Mouse (Mus musculus): ENCODE measurements around the gene Msantd2. TPM values are rescaled to one million over a fixed set of nuclear protein-coding genes. Genes with fewer than 3 reads are reported as not detected.

The Msantd2 gene
- 32.6 TPM for polyA plus RNA-seq (2014; fragmentation: Illumina TruSeq; extraction: RNeasy Lipid Tissue Mini Kit (QIAGEN cat#74804); ENCODE audit: low read depth, low replicate concordance)

GRCm38 (mm10) chr9:37488611-37489396 is at the start of gene Msantd2:
Gene Msantd2 (plus strand): TSS chr9:37489319.

GRCm38 (mm10) chr9:37527396-37528224 is 38.5 kb downstream of the Msantd2 start, which contains the start of gene Esam:
Gene Esam (plus strand): TSS chr9:37528078.

DNA sequence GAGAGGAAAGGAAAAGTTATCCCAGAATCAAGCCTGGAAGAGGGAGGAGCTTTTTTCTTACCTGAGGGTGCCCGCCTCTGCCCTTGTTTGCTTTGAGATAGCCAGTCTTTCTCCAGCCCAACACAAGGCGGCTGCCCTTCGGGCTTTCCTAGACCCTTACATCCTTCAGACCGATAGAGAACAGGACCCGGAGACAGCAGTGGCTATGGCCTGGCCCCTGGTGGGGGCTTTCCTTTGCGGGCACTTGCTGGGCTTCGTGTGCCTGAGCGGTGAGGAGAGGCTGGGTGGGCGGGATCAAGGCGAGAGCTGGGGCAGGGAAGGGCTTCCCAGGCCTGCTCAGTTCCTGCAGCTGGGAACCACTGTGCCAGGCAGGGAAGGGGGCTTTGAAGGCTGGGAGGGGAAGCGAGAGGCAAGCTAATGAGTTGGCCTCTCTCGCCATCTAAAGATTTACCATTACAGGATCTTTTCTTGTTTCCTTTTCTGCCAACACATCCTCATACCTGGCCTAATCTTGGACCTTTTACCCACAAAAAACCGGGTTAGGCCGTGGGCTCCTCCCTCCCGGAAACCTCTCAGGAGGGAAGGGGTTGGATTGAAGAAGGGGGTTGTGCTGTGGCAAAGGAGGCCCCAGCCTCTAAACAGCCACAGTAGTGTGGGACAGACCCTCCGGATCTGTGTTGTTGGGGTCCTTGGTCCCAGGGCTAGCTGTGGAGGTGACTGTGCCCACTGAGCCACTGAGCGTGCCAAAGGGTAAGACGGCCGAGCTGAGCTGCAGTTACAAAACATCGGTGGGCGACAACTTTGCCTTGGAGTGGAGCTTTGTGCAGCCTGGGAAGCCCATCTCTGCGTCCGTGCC is 50.3 kb downstream of the Msantd2 start, which contains the start of gene Vsig2:
Gene Vsig2 (plus strand): TSS at position 86 of the 856 bp plus-strand sequence.

DNA sequence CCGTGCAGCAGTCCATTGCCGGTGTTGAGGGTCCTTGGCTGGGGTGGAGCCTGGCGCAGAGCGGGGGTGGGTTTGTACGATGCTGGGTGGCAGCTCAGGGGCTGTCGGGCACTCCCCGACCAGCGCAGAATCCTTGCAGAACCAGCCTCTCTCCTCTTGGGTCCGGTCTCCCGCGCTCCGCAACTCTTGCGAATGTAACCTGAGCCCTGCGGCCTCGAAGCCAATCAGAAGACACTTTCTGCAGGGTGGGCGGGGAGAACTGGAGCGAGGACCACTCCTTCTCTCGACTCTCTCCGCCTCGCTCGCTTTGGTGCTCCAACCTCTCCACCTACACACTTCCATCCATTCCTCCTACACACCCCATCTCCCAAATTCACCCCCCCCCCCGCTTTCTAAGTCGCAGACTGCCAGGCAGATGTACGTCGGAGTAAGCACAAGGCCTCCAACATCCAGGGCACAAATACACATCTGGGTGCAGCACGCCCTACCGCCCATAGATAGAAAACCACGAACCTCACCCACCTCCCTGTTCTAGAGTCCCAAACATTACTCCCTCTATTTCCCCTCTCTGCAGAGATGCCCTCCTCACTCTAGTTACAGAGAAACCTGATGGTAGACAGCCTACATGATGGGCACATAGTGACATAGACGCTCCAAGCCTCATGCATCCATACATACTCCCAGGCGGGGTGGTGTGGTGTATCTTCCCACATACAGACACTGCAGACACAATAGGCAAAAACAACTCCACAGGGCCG is 63.6 kb downstream of the Msantd2 start, which contains the start of gene Nrgn:
Gene Nrgn (minus strand): TSS at position 369 of the 758 bp plus-strand sequence.

GRCm38 (mm10) chr9:37554838-37555748 is 66.0 kb downstream of the Msantd2 start, which contains the start of gene Siae:
Gene Siae (plus strand): TSS chr9:37555698.

Other genes starting within 250 kb of the Msantd2 start
- 83.0 TPM for gene Slc37a2, start 233.6 kb upstream of the Msantd2 start, polyA plus RNA-seq (2014; fragmentation: Illumina TruSeq; extraction: RNeasy Lipid Tissue Mini Kit (QIAGEN cat#74804); ENCODE audit: low read depth, low replicate concordance)
- gene Ccdc15, start 140.9 kb upstream of the Msantd2 start, polyA plus RNA-seq (2014; fragmentation: Illumina TruSeq; extraction: RNeasy Lipid Tissue Mini Kit (QIAGEN cat#74804); ENCODE audit: low read depth, low replicate concordance): 5.3 TPM
- not detected for gene Hepacam, start 122.0 kb upstream of the Msantd2 start, polyA plus RNA-seq (2014; fragmentation: Illumina TruSeq; extraction: RNeasy Lipid Tissue Mini Kit (QIAGEN cat#74804); ENCODE audit: low read depth, low replicate concordance)
- gene Robo4, start 87.4 kb upstream of the Msantd2 start, polyA plus RNA-seq (2014; fragmentation: Illumina TruSeq; extraction: RNeasy Lipid Tissue Mini Kit (QIAGEN cat#74804); ENCODE audit: low read depth, low replicate concordance): 3.8 TPM
- not detected for gene Robo3, start 56.1 kb upstream of the Msantd2 start, polyA plus RNA-seq (2014; fragmentation: Illumina TruSeq; extraction: RNeasy Lipid Tissue Mini Kit (QIAGEN cat#74804); ENCODE audit: low read depth, low replicate concordance)
- 6.1 TPM for gene Esam, start 38.8 kb downstream of the Msantd2 start, polyA plus RNA-seq (2014; fragmentation: Illumina TruSeq; extraction: RNeasy Lipid Tissue Mini Kit (QIAGEN cat#74804); ENCODE audit: low read depth, low replicate concordance)
- 1.9 TPM for gene Vsig2, start 49.9 kb downstream of the Msantd2 start, polyA plus RNA-seq (2014; fragmentation: Illumina TruSeq; extraction: RNeasy Lipid Tissue Mini Kit (QIAGEN cat#74804); ENCODE audit: low read depth, low replicate concordance)
- gene Nrgn, start 63.6 kb downstream of the Msantd2 start, polyA plus RNA-seq (2014; fragmentation: Illumina TruSeq; extraction: RNeasy Lipid Tissue Mini Kit (QIAGEN cat#74804); ENCODE audit: low read depth, low replicate concordance): not detected
- gene Siae, start 66.4 kb downstream of the Msantd2 start, polyA plus RNA-seq (2014; fragmentation: Illumina TruSeq; extraction: RNeasy Lipid Tissue Mini Kit (QIAGEN cat#74804); ENCODE audit: low read depth, low replicate concordance): 36.4 TPM
- 20.2 TPM for gene Spa17, start 124.4 kb downstream of the Msantd2 start, polyA plus RNA-seq (2014; fragmentation: Illumina TruSeq; extraction: RNeasy Lipid Tissue Mini Kit (QIAGEN cat#74804); ENCODE audit: low read depth, low replicate concordance)
- gene Tbrg1, start 168.0 kb downstream of the Msantd2 start, polyA plus RNA-seq (2014; fragmentation: Illumina TruSeq; extraction: RNeasy Lipid Tissue Mini Kit (QIAGEN cat#74804); ENCODE audit: low read depth, low replicate concordance): 23.7 TPM
- 0.35 TPM for gene Panx3, start 179.9 kb downstream of the Msantd2 start, polyA plus RNA-seq (2014; fragmentation: Illumina TruSeq; extraction: RNeasy Lipid Tissue Mini Kit (QIAGEN cat#74804); ENCODE audit: low read depth, low replicate concordance)
- not detected for gene Olfr160, start 226.9 kb downstream of the Msantd2 start, polyA plus RNA-seq (2014; fragmentation: Illumina TruSeq; extraction: RNeasy Lipid Tissue Mini Kit (QIAGEN cat#74804); ENCODE audit: low read depth, low replicate concordance)

Measured in adrenal gland, adult 10 weeks (tissue).